Mouse (Mus musculus) layer of hippocampus, adult 2 months (tissue): ENCODE measurements at regions not wholly inside any gene's neighbourhood (a gene's known extent, or its start where the extent isn't known, plus 50 kb on each side); places are given as distances from the start of the nearest gene placed in this dataset.
A peak's percentile ranks its signal among the peaks of the same experiment; 100 is the strongest.

Experiments used
- DNase-seq, 2 experiments: peaks; one replicate each; pipeline ENCODE4 v3.0.0; 2022; ENCODE audit warnings: low spot score in 2 of 2
- H3K27ac ChIP-seq: fragments of 200-600 bp; 2 replicates; pipeline ENCODE4 v1.8.1; 2022
- H3K4me3 ChIP-seq: fragments of 200-600 bp; 2 replicates; pipeline ENCODE4 v1.8.1; 2022; ENCODE audit warnings: mild to moderate bottlenecking
- CTCF ChIP-seq: fragments of 200-600 bp; conservative IDR thresholded peaks from 2 replicates; pipeline ENCODE4 v1.8.1; 2022; ENCODE audit warnings: antibody characterized with exemption, mild to moderate bottlenecking, moderate library complexity

DNA sequence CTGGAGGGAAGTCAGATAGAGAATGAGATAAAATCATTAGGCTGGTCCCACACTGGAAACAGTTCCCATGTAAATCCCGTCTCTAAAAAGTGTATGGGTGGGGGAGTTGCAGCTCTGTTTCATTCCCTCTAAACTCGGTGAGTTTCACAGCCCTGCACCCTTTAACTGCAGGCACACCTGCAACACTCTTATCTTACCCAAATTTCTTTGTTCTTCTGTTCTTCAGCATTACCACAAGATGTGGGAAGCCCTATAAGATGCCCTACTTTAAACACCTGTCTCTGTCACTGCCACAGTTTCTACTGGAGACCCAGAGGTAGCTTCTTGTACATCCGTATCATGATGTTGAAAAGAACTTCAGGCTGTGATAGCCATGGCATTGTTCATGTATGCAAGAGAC lies 320.2 kb upstream of the Kcnh8 start:
- TF ChIP-seq CTCF, result no peak
- DNase-seq, result no peak
- no peak overlapping the region for H3K27ac ChIP-seq
- no peak overlapping the region for H3K4me3 ChIP-seq

DNA sequence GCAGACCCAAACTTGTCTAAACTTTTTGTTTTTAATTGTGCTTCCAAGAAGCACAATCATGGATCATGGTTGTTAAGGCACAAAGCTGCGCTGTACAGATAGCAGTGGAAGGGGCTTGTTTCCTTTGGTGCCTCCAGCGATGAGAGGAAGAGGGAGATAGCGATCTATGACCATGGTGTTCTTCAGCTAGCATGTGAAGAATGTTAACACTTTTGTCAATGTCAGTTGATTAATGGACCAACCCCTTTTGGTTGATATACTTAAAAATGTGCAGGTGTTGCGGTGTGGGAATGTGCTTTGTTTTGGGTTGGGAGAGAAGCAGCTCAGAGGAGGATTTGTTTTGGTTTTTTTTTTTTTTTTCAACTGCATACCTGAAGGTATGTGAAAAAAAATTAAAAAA lies 324.0 kb upstream of the Kcnh8 start:
- DNase-seq, result no peak
- H3K27ac ChIP-seq, result no peak overlapping the region
- no peak for TF ChIP-seq CTCF
- no peak overlapping the region for H3K4me3 ChIP-seq

DNA sequence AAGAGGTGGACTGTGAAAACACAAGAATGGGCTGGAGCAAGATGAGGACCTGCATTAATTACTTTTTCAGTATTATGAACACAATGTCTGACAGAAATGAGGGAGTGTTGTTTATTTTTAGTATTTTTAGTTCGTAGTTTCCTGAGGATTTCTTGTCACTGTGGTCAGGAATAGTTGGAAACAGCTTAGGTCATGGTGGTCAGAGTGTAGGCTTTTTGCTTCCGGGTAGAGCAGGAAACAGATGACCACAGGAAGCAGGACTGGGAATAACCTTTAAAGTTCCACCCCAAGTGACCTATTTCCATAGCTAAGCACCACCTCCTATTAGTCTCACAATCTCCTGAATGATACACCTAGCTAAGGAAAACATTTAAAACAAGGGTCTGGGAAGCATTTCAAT lies 333.7 kb upstream of the Kcnh8 start:
- Histone ChIP-seq H3K4me3 (no peak overlapping the region), H3K27ac (no peak overlapping the region)
- DNase-seq, result no peak
- TF ChIP-seq CTCF, result no peak

DNA sequence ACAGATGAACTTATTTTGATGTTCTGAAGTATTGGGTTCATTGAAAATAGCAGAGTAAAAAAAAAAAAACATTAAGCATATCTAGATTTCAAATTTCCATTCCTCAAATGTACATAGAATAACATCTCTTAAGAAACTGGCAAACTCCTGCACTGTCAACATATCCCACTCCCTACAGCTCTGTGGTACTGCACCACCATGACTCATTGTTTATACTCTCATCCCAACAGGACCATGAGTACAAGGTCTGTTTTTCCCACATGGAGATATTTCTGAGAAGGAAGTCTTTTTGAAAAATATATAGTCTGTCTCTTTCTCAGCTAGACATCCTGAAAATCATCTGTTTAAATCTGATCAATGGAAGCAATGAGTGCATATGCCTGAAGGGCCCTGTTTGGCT lies 351.2 kb upstream of the Kcnh8 start:
- no peak for TF ChIP-seq CTCF
- no peak overlapping the region for H3K4me3 ChIP-seq
- DNase-seq, result no peak
- no peak overlapping the region for H3K27ac ChIP-seq

DNA sequence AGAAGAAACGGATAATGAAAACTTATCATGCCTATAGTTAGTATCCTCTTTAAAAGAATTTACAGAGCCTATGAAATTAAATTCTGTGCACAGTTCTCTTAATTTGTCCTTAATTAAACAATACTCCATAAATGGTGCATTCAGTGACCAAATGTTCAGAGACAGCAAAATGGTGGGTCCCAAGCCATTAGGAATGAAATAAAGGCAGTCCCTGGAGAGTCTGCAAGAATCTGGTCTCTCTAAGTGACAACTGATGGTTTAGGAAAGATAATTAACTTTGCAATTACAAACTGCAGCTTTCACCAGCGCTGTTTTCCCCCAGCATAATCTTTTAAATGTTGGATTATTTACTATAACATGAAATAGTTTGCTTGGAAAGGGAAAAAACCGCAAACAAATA lies 376.9 kb upstream of the Kcnh8 start:
- no peak overlapping the region for H3K4me3 ChIP-seq
- TF ChIP-seq CTCF, result no peak
- no peak for DNase-seq
- no peak overlapping the region for H3K27ac ChIP-seq

DNA sequence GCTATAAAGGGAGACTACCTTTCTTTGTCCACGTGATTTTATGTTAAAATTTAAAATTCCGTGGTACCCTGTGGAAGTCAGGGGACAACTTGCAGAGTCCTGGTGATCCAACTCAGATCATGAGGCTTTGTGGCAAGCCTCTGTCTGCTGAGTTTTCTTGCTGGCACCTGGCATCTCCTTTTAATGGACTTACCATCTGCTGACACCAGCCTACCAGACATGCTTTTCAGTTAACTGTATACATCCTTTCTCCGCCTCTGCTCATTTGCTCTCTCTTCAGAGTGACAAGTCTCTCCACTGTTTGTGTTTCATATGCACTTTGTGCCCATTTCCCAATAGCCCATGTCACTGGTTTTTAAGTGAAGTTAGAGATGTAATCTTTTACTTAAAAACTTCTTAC lies 382.1 kb upstream of the Kcnh8 start:
- no peak for TF ChIP-seq CTCF
- DNase-seq, result no peak
- Histone ChIP-seq H3K4me3 (no peak overlapping the region), H3K27ac (no peak overlapping the region)

DNA sequence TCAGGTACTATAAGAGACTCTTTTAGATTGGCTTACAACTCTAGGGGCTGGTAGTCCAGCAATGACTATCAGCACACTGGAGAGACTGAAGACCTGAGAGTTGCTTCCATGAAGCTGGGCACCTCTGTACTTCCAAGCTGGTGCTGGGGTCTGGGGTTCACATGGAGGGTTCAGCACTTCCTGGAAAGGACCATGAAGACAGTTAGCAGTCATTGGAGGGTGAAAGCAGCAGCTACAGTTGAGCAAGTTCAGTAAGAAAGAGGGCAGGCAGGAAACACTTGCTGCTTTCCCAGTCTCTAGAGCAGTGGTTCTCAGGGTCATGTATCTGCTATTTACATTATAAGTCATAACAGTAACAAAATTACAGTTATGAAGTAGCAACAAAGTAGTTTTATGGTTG lies 384.3 kb upstream of the Satb1 start:
- no peak overlapping the region for H3K4me3 ChIP-seq

DNA sequence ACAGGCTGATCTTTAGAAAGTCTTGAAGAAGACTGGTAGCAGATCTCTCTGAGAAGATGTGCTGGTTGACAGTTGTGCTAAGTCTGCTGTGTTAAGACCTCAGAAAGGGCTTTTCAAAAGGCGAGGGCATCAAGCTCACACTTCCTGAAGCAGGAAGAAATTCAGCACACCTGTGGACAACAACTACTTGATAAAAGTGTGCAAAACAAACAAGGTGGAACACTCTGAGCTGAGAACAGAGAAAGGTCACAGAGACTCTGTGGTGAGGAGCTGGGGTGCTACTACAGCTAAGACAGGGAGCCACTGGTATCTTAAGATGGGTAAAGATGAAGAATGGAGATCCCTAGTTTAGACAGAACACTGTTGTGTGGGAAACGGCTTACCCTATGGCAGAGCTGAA lies 379.9 kb upstream of the Satb1 start:
- no peak overlapping the region for H3K4me3 ChIP-seq
- no peak for TF ChIP-seq CTCF
- DNase-seq, result no peak
- no peak overlapping the region for H3K27ac ChIP-seq

More for the DNA sequence above, 384.3 kb upstream of the Satb1 start:
- no peak for TF ChIP-seq CTCF
- no peak overlapping the region for H3K27ac ChIP-seq
- DNase-seq, result no peak

DNA sequence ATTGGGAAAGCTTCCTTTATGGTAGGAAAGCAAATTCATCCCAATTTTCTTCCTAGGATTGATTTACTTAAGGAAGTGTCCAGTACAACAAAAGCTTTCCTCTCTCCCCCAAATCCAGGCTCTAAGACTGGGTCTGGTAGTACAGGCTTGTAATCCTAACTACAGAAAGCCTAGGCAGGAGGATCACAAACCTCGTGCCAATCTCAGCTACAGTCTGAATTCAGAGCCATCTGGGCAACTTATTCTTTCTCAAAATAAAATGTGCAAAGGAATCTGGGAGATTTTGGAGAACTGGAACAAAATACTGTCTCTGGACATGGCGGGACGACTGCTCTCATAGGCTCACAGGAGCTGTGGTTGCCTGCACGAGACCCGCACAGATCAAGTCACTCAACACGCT lies 377.4 kb upstream of the Satb1 start:
- peak in 1 of 2 experiments; percentile 23 for DNase-seq

DNA sequence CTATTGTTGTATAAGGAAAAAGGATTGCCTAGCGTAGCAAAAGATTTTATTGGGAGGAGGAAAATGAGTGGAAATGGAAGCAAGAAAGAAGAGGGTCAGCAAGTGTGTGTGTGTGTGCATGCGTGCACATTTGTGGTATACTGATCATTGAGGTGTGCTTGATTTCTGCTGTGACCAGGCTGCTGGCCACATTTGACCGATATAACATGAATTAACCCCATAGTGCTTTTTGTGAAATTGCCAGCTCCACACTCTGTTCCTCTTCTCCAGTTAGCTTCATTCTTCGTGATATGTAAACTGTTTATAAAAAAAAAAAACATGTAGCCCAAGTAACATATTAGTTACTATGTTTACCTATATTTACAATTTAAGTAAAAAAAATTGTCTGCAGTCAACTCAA lies 364.6 kb upstream of the Satb1 start:
- Histone ChIP-seq H3K4me3 (no peak overlapping the region), H3K27ac (no peak overlapping the region)
- no peak for DNase-seq
- TF ChIP-seq CTCF, result no peak

More for the DNA sequence above, 377.4 kb upstream of the Satb1 start:
- no peak for TF ChIP-seq CTCF
- Histone ChIP-seq H3K27ac (no peak overlapping the region), H3K4me3 (no peak overlapping the region)

DNA sequence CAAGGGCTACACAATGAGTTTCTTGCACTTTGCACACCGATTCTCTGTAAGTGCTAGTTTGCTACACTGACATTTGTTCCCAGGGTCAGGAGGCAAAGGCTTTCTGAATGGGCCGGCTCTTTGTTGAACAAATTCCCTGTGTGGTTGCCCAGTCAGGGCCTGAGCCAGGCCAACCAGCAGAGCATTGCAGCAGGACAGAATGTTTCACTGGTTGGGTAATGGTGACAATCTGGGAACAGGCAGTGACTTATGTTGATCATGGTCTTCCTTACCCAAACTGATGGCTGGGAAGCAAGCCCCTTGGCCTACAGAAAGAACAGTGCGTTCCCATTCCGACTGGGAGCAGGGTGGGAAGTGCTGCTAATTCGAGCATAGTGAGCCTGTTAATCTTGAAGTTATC lies 363.7 kb upstream of the Satb1 start:
- DNase-seq, result no peak
- TF ChIP-seq CTCF, result no peak
- H3K4me3 ChIP-seq, result no peak overlapping the region
- no peak overlapping the region for H3K27ac ChIP-seq

DNA sequence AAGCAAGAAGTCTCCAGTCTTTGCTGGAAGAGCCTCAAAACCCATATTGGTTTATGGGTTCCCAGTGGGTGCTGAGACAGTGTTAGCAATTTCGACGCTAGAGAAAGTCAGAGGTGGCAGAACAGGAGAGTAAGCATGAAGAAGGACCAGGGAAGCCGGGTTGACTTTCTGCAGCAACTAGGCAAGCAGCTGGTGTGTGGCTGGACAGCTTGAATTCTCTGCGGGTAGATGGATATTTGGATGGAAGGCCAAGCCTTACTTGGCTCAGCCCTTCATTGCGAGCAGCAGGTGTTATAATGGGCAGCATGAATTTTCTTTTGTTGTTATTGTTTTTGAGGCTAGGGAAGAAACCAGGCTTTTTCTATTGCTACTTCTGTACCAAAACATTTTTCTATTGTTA lies 362.7 kb upstream of the Satb1 start:
- DNase-seq, result no peak
- no peak for TF ChIP-seq CTCF
- no peak overlapping the region for H3K27ac ChIP-seq
- H3K4me3 ChIP-seq, result no peak overlapping the region

DNA sequence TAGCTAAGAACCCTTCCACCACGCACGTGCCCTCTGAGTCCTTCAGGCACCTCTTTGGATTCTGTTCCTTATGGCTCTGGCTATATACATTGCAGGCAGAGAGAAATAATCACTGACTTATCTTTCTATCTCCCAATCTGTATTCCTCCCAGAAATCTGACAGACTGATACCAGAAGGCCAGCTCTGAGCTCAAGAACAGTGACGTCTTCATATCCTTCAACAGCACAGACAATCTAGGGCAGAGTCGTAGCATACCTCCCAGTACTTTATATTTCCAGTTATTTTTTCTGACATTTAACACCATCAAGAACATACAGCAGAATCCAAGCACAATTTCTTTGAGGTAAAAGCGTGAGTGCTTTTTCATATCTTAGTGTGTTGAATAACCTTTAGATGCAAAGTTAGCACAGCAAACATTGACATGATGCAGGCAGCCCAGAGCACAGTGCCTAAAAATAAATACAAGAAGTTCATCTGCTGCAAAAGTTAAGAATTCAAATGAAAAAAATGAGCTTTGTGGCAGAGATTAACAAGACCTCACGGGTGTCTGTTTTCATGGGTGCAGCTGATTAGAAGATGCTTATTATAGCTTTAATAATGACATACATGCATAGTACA lies 358.1 kb upstream of the Satb1 start:
- peak in 1 of 2 experiments; percentile 23 for DNase-seq
- Histone ChIP-seq H3K4me3 (no peak overlapping the region), H3K27ac (peak overlapping the region; percentile 43)
- no peak for TF ChIP-seq CTCF

DNA sequence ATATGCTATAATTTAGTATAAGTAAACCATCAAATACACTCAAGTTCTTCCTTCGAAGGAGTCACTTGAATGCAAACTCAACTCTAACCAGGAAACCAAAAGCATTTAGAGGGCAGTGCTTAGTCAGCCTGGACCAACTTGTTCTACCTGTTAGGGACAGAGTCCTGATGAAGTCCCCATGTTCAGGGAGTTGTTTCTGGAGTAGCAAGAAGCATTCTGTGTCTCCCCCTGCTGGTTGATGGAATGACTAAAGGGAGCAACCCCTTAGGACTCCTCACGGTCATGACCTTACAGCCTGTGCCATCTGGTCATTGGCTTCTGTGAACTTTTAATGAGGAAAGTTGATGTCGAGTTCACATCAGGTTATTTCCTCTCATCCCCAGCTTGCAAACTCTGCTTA lies 349.6 kb upstream of the Satb1 start:
- DNase-seq, result peak in 1 of 2 experiments; percentile 44
- TF ChIP-seq CTCF, result peak; percentile 71
- no peak overlapping the region for H3K27ac ChIP-seq
- H3K4me3 ChIP-seq, result no peak overlapping the region

DNA sequence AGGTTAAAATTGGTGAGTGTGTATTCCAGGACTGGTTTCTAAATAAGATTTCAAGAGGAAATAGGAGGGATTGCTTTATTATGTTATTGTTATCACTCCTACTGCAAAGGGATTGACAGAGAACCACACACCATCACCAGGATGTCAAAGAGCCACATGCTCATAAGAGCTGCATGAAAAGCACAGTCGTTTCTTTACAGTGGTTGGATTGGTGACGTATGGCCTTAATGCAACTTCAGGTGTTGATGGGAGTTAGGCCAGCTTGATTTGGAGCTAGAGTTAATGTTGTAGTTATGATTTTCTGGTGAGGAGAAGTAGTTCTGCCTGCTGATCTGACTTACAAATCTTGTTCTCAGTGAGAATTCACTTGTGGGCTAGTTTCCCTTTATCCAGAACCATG lies 344.9 kb upstream of the Satb1 start:
- Histone ChIP-seq H3K4me3 (no peak overlapping the region), H3K27ac (no peak overlapping the region)
- TF ChIP-seq CTCF, result no peak
- no peak for DNase-seq
